Mouse (Mus musculus): ENCODE measurements around the gene Prc1.

DNA sequence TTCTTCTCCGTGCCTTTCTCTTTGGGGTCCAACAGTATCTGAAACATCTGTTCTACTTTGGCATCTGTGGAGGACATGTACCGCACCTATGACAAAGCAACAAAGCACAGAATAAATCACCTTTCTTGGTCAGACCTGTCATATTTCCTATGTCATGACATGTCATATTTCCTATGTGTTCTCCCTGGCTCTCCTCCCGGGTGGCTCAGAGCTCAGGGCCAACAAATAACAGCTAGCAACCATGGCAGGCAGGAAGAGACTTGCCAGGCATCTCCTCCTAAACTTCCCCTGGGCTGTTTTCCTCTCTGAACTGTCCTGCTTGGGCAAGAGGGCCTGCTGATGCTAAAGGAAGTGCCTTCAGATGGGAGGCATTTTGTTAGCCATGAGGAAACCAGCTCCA, 42.7 kb downstream of the Prc1 start:
- TF ChIP-seq POLR2A (IDR thresholded peaks at IDR 0.05; ENCODE audit: low read depth, low read length) (no peak), CTCF (conservative IDR thresholded peaks at IDR 0.05; ENCODE audit: insufficient read depth, insufficient read length, low read depth, low read length) (no peak)
